Mouse (Mus musculus) megakaryocyte, embryonic 14.5 days (primary cell): Measurements from ENCODE around the gene Dnah6. TPM values are rescaled to one million over a fixed set of nuclear protein-coding genes. Genes with fewer than 3 reads are reported as not detected.

Source experiments
- H3K27me3 ChIP-seq: replicated peaks from 2 replicates; pipeline ENCODE3; 2012; ENCODE audit warnings: inconsistent platforms
- H3K36me3 ChIP-seq: replicated peaks from 2 replicates; pipeline ENCODE3; 2012; ENCODE audit warnings: low read length, inconsistent platforms, mixed read lengths
- H3K4me1 ChIP-seq: 2 replicates; pipeline ENCODE4 v1.6.1; 2012; ENCODE audit warnings: inconsistent platforms
- H3K4me3 ChIP-seq: replicated peaks from 2 replicates; pipeline ENCODE3; 2012; ENCODE audit warnings: moderate library complexity, mild to moderate bottlenecking, inconsistent platforms
- H3K9me3 ChIP-seq: 2 replicates; pipeline ENCODE4 v1.6.1; 2012; ENCODE audit warnings: inconsistent platforms
- FLI1 ChIP-seq: IDR thresholded peaks from 2 replicates; pipeline ENCODE4 v1.6.1; 2012; ENCODE audit warnings: low read length, inconsistent platforms, mixed read lengths
- GATA1 ChIP-seq: IDR thresholded peaks from 3 replicates; pipeline ENCODE4 v1.6.1; 2012; ENCODE audit warnings: mixed read lengths, low read length, inconsistent platforms, borderline replicate concordance
- polyA plus RNA-seq: library from polyadenylated mRNA; stranded (reverse); fragments of >175 nt; gene quantifications from 2 replicates; pipeline ENCODE4 v1.2.3, GENCODE M21; 2012; ENCODE audit warnings: low replicate concordance; ENCODE audit not compliant: insufficient read depth

Gene Dnah6
- not detected in 2 replicates for polyA plus RNA-seq

GRCm38 (mm10) chr6:73221189-73221957, at the start of gene Dnah6:
Dnah6 (minus strand) TSS chr6:73221651.
- TF ChIP-seq GATA1, result no peak
- no peak for TF ChIP-seq FLI1
- H3K36me3 ChIP-seq, result no peaks in the 10 kb centered on the region
- peak within 1 kb of the TSS; percentile 86 for H3K4me3 ChIP-seq
- H3K4me1 ChIP-seq, result peaks cover 13% of the 10 kb centered on the region
- no peaks in the 10 kb centered on the region; the same call in 1 of the 2 replicates for H3K9me3 ChIP-seq
- H3K27me3 ChIP-seq, result peaks cover 30% of the 10 kb centered on the region

- peaks cover 3% of the 10 kb centered on the region; the same call in 1 of the 2 replicates for H3K9me3 ChIP-seq
- H3K4me1 ChIP-seq, result peaks cover 11% of the 10 kb centered on the region
- H3K36me3 ChIP-seq, result peaks cover 96% of the 10 kb centered on the region
- no peak overlapping the region for H3K4me3 ChIP-seq
- no peak for TF ChIP-seq GATA1
- TF ChIP-seq FLI1, result no peak
- H3K27me3 ChIP-seq, result no peaks in the 10 kb centered on the region
These were observed 47.9 kb upstream of the Dnah6 start for GRCm38 (mm10) chr6:73269374-73269773.

- peaks cover under 1% of the 10 kb centered on the region; the same call in 1 of the 2 replicates for H3K9me3 ChIP-seq
- H3K4me3 ChIP-seq, result no peak overlapping the region
- peaks cover 21% of the 10 kb centered on the region for H3K4me1 ChIP-seq
- peaks cover 96% of the 10 kb centered on the region for H3K36me3 ChIP-seq
- no peaks in the 10 kb centered on the region for H3K27me3 ChIP-seq
- TF ChIP-seq GATA1, result no peak
- no peak for TF ChIP-seq FLI1
These were observed 46.4 kb upstream of the Dnah6 start for GRCm38 (mm10) chr6:73267738-73268311.

- Histone ChIP-seq H3K4me1 (peaks cover 28% of the 10 kb centered on the region), H3K27me3 (no peaks in the 10 kb centered on the region), H3K4me3 (no peak overlapping the region), H3K36me3 (peaks cover 92% of the 10 kb centered on the region), H3K9me3 (no peaks in the 10 kb centered on the region)
- TF ChIP-seq GATA1 (no peak), FLI1 (no peak)
These were observed 43.4 kb upstream of the Dnah6 start for GRCm38 (mm10) chr6:73264801-73265200.

GRCm38 (mm10) chr6:73260110-73260509, 38.7 kb upstream of the Dnah6 start:
- Histone ChIP-seq H3K9me3 (no peaks in the 10 kb centered on the region), H3K36me3 (peaks cover 86% of the 10 kb centered on the region), H3K4me3 (no peak overlapping the region), H3K4me1 (peaks cover 34% of the 10 kb centered on the region), H3K27me3 (no peaks in the 10 kb centered on the region)
- no peak for TF ChIP-seq GATA1
- no peak for TF ChIP-seq FLI1

GRCm38 (mm10) chr6:73257068-73257467, 35.6 kb upstream of the Dnah6 start:
- H3K36me3 ChIP-seq, result peaks cover 75% of the 10 kb centered on the region
- H3K9me3 ChIP-seq, result peaks cover 3% of the 10 kb centered on the region; the same call in 1 of the 2 replicates
- TF ChIP-seq FLI1 (no peak), GATA1 (no peak)
- H3K27me3 ChIP-seq, result no peaks in the 10 kb centered on the region
- H3K4me3 ChIP-seq, result no peak overlapping the region
- H3K4me1 ChIP-seq, result peaks cover 45% of the 10 kb centered on the region

- Histone ChIP-seq H3K4me1 (peaks cover 45% of the 10 kb centered on the region), H3K27me3 (no peaks in the 10 kb centered on the region), H3K4me3 (peak overlapping the region; percentile 54), H3K36me3 (peaks cover 60% of the 10 kb centered on the region), H3K9me3 (peaks cover 3% of the 10 kb centered on the region; the same call in 1 of the 2 replicates)
- TF ChIP-seq FLI1 (no peak), GATA1 (no peak)
These were observed 33.1 kb upstream of the Dnah6 start for GRCm38 (mm10) chr6:73254307-73255228.

- TF ChIP-seq FLI1 (no peak), GATA1 (no peak)
- peaks cover 43% of the 10 kb centered on the region for H3K4me1 ChIP-seq
- H3K9me3 ChIP-seq, result peaks cover 3% of the 10 kb centered on the region; the same call in 1 of the 2 replicates
- H3K4me3 ChIP-seq, result no peak overlapping the region
- H3K27me3 ChIP-seq, result no peaks in the 10 kb centered on the region
- peaks cover 50% of the 10 kb centered on the region for H3K36me3 ChIP-seq
These were observed 32.1 kb upstream of the Dnah6 start for GRCm38 (mm10) chr6:73253584-73253983.

- H3K27me3 ChIP-seq, result no peaks in the 10 kb centered on the region
- peaks cover 44% of the 10 kb centered on the region for H3K36me3 ChIP-seq
- no peak overlapping the region for H3K4me3 ChIP-seq
- H3K9me3 ChIP-seq, result peaks cover 3% of the 10 kb centered on the region; the same call in 1 of the 2 replicates
- peaks cover 43% of the 10 kb centered on the region for H3K4me1 ChIP-seq
- TF ChIP-seq FLI1 (no peak), GATA1 (no peak)
These were observed 31.6 kb upstream of the Dnah6 start for GRCm38 (mm10) chr6:73253006-73253405.

- H3K36me3 ChIP-seq, result peaks cover 38% of the 10 kb centered on the region
- H3K4me3 ChIP-seq, result no peak overlapping the region
- TF ChIP-seq GATA1 (no peak), FLI1 (no peak)
- H3K4me1 ChIP-seq, result peaks cover 43% of the 10 kb centered on the region
- H3K27me3 ChIP-seq, result no peaks in the 10 kb centered on the region
- H3K9me3 ChIP-seq, result peaks cover 3% of the 10 kb centered on the region; the same call in 1 of the 2 replicates
These were observed 30.9 kb upstream of the Dnah6 start for GRCm38 (mm10) chr6:73252396-73252795.
